Mouse (Mus musculus): Measurements from ENCODE around the gene Hnrnpul1.

- TF ChIP-seq ZC3H11A (IDR thresholded peaks at IDR 0.05; ENCODE audit: borderline replicate concordance, low read depth, low read length): peak; percentile 84
- TF ChIP-seq CHD2 (IDR thresholded peaks at IDR 0.05; ENCODE audit: low read depth, low read length): no peak
These were observed 1.5 kb upstream of the Hnrnpul1 start for GRCm38 (mm10) chr7:25756011-25756410.

Measured in ES-E14 (cell line).